Mouse (Mus musculus): Measurements from ENCODE around the gene Dclk1.

- TF ChIP-seq GATA1 (IDR thresholded peaks at IDR 0.05; ENCODE audit: low read length): no peak
- no peak for TF ChIP-seq TAL1 (IDR thresholded peaks at IDR 0.05; ENCODE audit: low read length)
Measured at GRCm38 (mm10) chr3:55449148-55449547, 207.0 kb downstream of the Dclk1 start.

Data from erythroblast, embryonic 14.5 days (primary cell).